Mouse (Mus musculus) lung, postnatal 0 days (tissue): ENCODE measurements around the gene Tmprss3. TPM values are rescaled to one million over a fixed set of nuclear protein-coding genes. Genes with fewer than 3 reads are reported as not detected.

Source experiments
- ATAC-seq: fragments of 200-750 bp; cut with Nextera tagmentation; 2 replicates; pipeline ENCODE4 v1.8.0; 2017; ENCODE audit warnings: moderate library complexity
- DNase-seq: peaks from one replicate; pipeline ENCODE4 v3.0.0-alpha.2; 2016; ENCODE audit warnings: low spot score
- H3K27ac ChIP-seq: fragments of 300-500 bp; sonication (generic); 2 replicates; pipeline ENCODE4 v1.5.1; 2014; ENCODE audit warnings: antibody characterized with exemption, mild to moderate bottlenecking, low read length, mixed read lengths
- H3K27me3 ChIP-seq: fragments of 300-500 bp; sonication (generic); replicated peaks from 2 replicates; pipeline ENCODE4 v1.6.1; 2014; ENCODE audit warnings: low read length, mixed read lengths; ENCODE audit not compliant: insufficient read depth
- H3K36me3 ChIP-seq: fragments of 300-500 bp; sonication (generic); 2 replicates; pipeline ENCODE4 v1.6.1; 2014; ENCODE audit warnings: low read length, mixed read lengths; ENCODE audit not compliant: insufficient read depth
- H3K4me1 ChIP-seq: fragments of 300-500 bp; sonication (generic); 2 replicates; pipeline ENCODE4 v1.6.1; 2014; ENCODE audit warnings: antibody characterized with exemption, low read depth, low read length, mixed read lengths; ENCODE audit not compliant: insufficient read depth
- H3K4me2 ChIP-seq: fragments of 300-500 bp; sonication (generic); replicated peaks from 2 replicates; pipeline ENCODE4 v1.6.1; 2014; ENCODE audit warnings: low read depth, mild to moderate bottlenecking, low read length, moderate library complexity, mixed read lengths
- H3K4me3 ChIP-seq: fragments of 300-500 bp; sonication (generic); 2 replicates; pipeline ENCODE4 v1.5.1; 2014; ENCODE audit warnings: low read depth, low read length
- H3K9ac ChIP-seq: fragments of 300-500 bp; sonication (generic); replicated peaks from 2 replicates; pipeline ENCODE4 v1.6.1; 2014; ENCODE audit warnings: low read depth, mild to moderate bottlenecking
- H3K9me3 ChIP-seq: fragments of 300-500 bp; sonication (generic); 2 replicates; pipeline ENCODE4 v1.6.1; 2016; ENCODE audit warnings: low read length, mixed read lengths
- CTCF ChIP-seq: IDR thresholded peaks from 2 replicates; pipeline ENCODE4 v1.5.1; 2016; ENCODE audit warnings: antibody characterized with exemption, mild to moderate bottlenecking
- EP300 ChIP-seq: IDR thresholded peaks from 2 replicates; pipeline ENCODE4 v1.6.1; 2016; ENCODE audit warnings: antibody characterized with exemption, mild to moderate bottlenecking, control low read depth
- WGBS: fragments of 180-500 bp; shearing (Covaris S2); extraction: QIAGEN DNeasy Blood & Tissue Kit; methylation state at CpG from one replicate; pipeline ENCODE4 v1.1.7; 2014; 5-methylcytosine and 5-hydroxymethylcytosine counted together
- polyA plus RNA-seq: library from polyadenylated mRNA; unstranded; fragments of >200 nt; fragmentation: Nextera tagmentation; extraction: Ambion mirVana; gene quantifications from 2 replicates; pipeline ENCODE4 v1.2.1, GENCODE M21; 2015

Gene Tmprss3
- polyA plus RNA-seq, 1 experiment from 2014 or later = not detected

DNA sequence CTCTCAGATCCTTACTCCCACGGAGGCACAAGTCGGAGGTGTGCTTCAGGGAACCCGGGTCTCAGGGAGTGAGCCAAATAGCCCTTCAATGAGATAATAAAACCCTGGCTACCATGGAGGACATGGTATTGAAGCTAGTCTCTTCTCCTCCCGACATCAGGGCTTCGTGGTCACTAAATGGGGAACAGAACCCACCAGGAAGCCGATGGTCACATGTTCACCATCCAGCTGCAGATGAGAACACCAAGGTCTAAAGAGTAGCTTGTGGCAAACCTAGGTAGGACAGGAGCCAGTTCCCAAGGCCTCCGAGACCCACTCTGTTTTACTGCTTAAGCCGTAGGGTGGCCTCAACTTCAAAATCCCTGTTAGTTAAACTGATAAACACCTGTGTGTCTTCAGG, 9.9 kb upstream of the Tmprss3 start:
- Histone ChIP-seq H3K9me3 (no peaks in the 10 kb centered on the region), H3K27me3 (no peaks in the 10 kb centered on the region), H3K9ac (no peak overlapping the region), H3K27ac (no peak overlapping the region), H3K4me2 (no peak overlapping the region), H3K36me3 (no peaks in the 10 kb centered on the region), H3K4me1 (no peaks in the 10 kb centered on the region), H3K4me3 (no peak overlapping the region)
- DNase-seq (no peak), ATAC-seq (no peak)
- TF ChIP-seq CTCF (no peak), EP300 (no peak)
- WGBS = 81% methylated on average over 8 of the region's 8 CpGs

DNA sequence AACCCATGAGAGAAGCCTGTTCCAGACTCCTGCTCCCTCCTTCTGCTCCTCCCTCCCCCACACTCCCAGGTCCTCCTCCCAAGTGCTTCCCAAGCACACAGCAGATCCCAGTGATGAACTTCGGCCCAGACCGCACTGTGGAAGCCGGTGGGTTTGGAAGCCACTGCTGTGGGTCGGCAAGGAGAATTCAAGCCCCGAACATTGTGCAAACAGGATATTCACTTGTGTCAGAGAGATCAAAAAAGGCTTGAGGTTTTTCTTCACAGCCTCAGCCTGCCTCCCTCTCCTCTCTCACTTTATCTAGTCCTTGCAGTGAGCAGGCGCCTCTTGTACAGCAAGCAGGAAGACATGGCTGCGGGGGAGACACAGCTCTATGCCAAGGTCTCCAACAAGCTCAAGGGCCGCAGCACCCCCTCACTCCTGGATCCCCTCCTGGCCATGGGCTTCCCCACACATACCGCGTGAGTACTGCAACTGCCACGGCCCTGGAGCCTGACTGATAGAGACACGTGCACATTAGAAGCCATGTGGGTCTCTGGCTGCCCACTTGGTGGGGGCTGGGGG, 9.1 kb upstream of the Tmprss3 start, which contains the start of gene Ubash3a:
TSS of gene Ubash3a (plus strand) at position 103 of the 564 bp plus-strand sequence.
- 46% methylated on average over 12 of the region's 12 CpGs for WGBS
- Histone ChIP-seq H3K4me3 (no peak within 1 kb of the TSS), H3K4me1 (no peaks in the 10 kb centered on the region), H3K36me3 (no peaks in the 10 kb centered on the region), H3K9ac (no peak within 1 kb of the TSS), H3K9me3 (no peaks in the 10 kb centered on the region), H3K4me2 (no peak within 1 kb of the TSS), H3K27me3 (no peaks in the 10 kb centered on the region), H3K27ac (no peak within 1 kb of the TSS)
- DNase-seq (no peak), ATAC-seq (no peak)
- TF ChIP-seq CTCF = no peak
- TF ChIP-seq EP300 = no peak

DNA sequence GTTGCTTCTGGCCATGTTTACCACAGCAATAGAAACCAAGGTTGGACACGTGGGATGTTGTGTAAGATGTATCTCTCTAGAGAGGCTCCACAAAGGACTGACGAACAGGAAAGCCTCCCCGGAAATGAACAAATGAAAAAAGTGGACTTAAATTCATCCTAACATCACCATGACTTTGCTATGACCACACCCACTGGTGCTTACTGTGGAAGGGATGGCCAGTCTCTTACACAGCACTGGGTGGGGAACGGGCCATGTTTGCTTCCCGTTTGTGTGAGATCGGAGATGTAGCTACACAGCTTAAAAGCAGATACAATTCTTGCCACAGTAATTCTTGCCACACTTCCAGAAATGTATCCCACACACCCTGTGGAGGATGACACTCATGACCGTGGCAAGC, 2.5 kb downstream of the Tmprss3 start:
- Histone ChIP-seq H3K27ac (no peak overlapping the region), H3K27me3 (no peaks in the 10 kb centered on the region), H3K9me3 (no peaks in the 10 kb centered on the region), H3K4me2 (no peak overlapping the region), H3K36me3 (no peaks in the 10 kb centered on the region), H3K4me1 (no peaks in the 10 kb centered on the region), H3K9ac (no peak overlapping the region), H3K4me3 (no peak overlapping the region)
- ATAC-seq (no peak), DNase-seq (no peak)
- TF ChIP-seq CTCF = no peak
- no peak for TF ChIP-seq EP300
- WGBS = 72% methylated on average over 7 of the region's 7 CpGs

DNA sequence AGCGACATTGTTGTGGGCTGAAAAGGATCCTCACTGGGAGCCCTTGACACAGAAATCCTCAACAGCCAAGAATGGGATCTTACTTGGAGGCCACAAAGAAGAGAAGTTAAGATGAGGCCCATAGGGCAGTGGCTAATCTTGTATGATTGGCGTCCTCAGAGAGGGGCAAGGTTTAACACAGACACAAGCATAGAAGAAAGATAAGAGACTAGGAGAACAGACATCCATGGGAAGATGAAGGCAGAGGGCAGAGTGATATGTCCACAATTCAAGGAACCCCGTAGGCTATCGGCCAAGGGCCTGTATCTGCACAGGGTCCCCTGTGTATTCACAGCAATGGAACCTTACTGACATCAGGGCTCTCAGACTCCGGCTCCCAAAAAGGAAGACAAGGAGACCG, 3.6 kb downstream of the Tmprss3 start:
- H3K4me2 ChIP-seq = no peak overlapping the region
- DNase-seq = no peak
- no peak overlapping the region for H3K4me3 ChIP-seq
- WGBS = 80% methylated on average over 6 of the region's 6 CpGs
- H3K4me1 ChIP-seq = no peaks in the 10 kb centered on the region
- no peaks in the 10 kb centered on the region for H3K27me3 ChIP-seq
- no peaks in the 10 kb centered on the region for H3K9me3 ChIP-seq
- no peak for ATAC-seq
- TF ChIP-seq EP300 = no peak
- TF ChIP-seq CTCF = no peak
- H3K36me3 ChIP-seq = no peaks in the 10 kb centered on the region
- no peak overlapping the region for H3K27ac ChIP-seq
- no peak overlapping the region for H3K9ac ChIP-seq

DNA sequence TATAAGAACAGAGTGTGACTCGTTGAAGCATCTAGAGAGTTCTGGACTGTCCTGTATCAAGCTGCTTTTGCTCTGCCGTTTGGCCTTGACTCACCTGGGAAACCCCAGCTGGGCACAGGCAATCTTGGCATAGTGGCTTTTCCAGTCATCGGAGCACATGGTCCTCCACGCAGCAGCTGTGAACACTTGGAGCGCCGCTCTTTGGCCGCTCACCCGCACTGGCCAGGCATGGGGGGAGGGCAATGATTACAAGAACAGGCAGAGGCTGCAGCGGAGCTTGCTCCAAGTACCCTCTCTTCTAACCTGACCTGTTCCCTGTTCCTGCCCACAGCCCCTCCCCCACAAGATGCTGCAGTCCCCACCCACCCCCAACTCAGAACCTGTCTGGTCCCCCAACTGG, 5.4 kb downstream of the Tmprss3 start:
- no peaks in the 10 kb centered on the region for H3K4me1 ChIP-seq
- H3K9ac ChIP-seq = no peak overlapping the region
- H3K27ac ChIP-seq = no peak overlapping the region
- H3K36me3 ChIP-seq = no peaks in the 10 kb centered on the region
- DNase-seq (no peak), ATAC-seq (no peak)
- H3K4me2 ChIP-seq = no peak overlapping the region
- no peaks in the 10 kb centered on the region for H3K9me3 ChIP-seq
- no peak overlapping the region for H3K4me3 ChIP-seq
- 56% methylated on average over 9 of the region's 9 CpGs for WGBS
- TF ChIP-seq CTCF = no peak
- no peaks in the 10 kb centered on the region for H3K27me3 ChIP-seq

DNA sequence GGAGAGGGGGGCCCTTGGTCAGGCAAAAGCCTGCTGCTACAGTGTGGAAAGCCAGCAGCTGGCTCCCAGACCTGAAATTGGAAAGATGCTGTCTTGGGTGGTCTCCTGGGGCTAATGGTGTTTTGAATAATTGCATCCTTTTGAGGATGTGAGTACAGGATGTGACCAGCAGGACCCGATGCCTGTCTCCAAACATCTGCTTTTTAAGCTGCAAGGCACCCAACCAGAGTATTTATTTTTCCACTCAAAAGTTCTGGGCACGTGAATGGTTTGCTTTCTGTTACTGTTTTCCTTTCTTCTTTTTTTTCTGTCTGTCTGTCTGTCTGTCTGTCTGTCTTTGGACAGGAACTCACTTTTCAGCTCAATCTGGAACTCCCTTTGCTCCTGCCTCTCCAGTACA, 6.1 kb downstream of the Tmprss3 start:
- Histone ChIP-seq H3K27ac (no peak overlapping the region), H3K4me1 (no peaks in the 10 kb centered on the region), H3K36me3 (no peaks in the 10 kb centered on the region), H3K4me2 (no peak overlapping the region), H3K4me3 (no peak overlapping the region), H3K9me3 (no peaks in the 10 kb centered on the region), H3K9ac (no peak overlapping the region), H3K27me3 (no peaks in the 10 kb centered on the region)
- no peak for TF ChIP-seq CTCF
- no peak for TF ChIP-seq EP300
- WGBS = 23% methylated on average over 2 of the region's 2 CpGs
- DNase-seq (no peak), ATAC-seq (no peak)

DNA sequence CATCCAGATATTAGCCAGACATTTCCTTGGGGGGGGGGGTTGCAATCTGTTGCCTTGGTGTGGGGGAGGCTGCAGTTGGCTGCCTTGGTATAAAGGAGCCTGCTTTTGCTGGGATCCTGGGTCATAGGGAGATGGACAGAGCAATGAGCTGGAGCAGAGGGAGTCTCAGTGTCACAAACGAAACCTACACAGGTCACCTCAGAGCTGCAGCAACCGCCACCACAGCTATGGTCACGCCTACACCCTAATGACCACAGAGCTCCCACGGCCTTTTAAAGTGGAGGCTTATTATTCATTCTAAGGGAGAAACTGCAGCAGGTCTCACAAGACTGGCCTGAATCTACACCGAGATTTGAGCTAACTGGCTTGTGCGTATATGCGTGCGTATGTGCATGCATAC, 7.0 kb downstream of the Tmprss3 start:
- Histone ChIP-seq H3K27ac (no peak overlapping the region), H3K9ac (no peak overlapping the region), H3K36me3 (no peaks in the 10 kb centered on the region), H3K27me3 (no peaks in the 10 kb centered on the region), H3K4me3 (no peak overlapping the region), H3K4me2 (no peak overlapping the region), H3K4me1 (no peaks in the 10 kb centered on the region), H3K9me3 (no peaks in the 10 kb centered on the region)
- WGBS = 81% methylated on average over 8 of the region's 8 CpGs
- DNase-seq = no peak
- ATAC-seq = no peak
- TF ChIP-seq EP300 (no peak), CTCF (no peak)
